ENCODE assay signal across 12 mouse cellular contexts in genomic region chr2:166675588-166676444, GRCm38 (mm10). TPM values are rescaled to one million over a fixed set of nuclear protein-coding genes. Genes with fewer than 3 reads are reported as not detected.
A peak's percentile ranks its signal among the peaks of the same experiment; 100 is the strongest.
DNase-seq lines count a peak whose midpoint lies in the region; ATAC-seq and TF ChIP-seq lines count a peak whose summit lies in the region.
"Had no signal": no experiment of that assay in that cellular context is flagged by ENCODE, and none has a peak within 500 bp of the region (broad histone marks: within the 10 kb centered on the region; RNA-seq: fewer than 3 reads in every experiment).

No protein-coding gene starts in this region.

- H3K36me3 ChIP-seq in thymus, adult 2 months (ENCODE audit: control insufficient read depth, insufficient read depth, low read length): no peaks in the 10 kb centered on the region
- no peaks in the 10 kb centered on the region for H3K36me3 ChIP-seq in forebrain, embryonic 14.5 days (ENCODE audit: control insufficient read depth, insufficient read depth, low read length)
- no peaks in the 10 kb centered on the region for H3K36me3 ChIP-seq in intestine, embryonic 16.5 days (ENCODE audit: control insufficient read depth, insufficient read depth, low read length)
- H3K36me3 ChIP-seq in stomach, embryonic 16.5 days (ENCODE audit: control insufficient read depth, insufficient read depth, low read length): no peaks in the 10 kb centered on the region
- no peaks in the 10 kb centered on the region for H3K36me3 ChIP-seq in kidney, adult 2 months (ENCODE audit: control insufficient read depth, insufficient read depth, low read length)

- H3K9ac ChIP-seq in forebrain, embryonic 14.5 days (ENCODE audit: low read length): no peak overlapping the region
- H3K9ac ChIP-seq in intestine, embryonic 16.5 days (ENCODE audit: low read depth, low read length): peak overlapping the region; percentile 28; the same call in 1 of the 2 replicates
- no peak overlapping the region for H3K9ac ChIP-seq in stomach, embryonic 16.5 days (ENCODE audit: low read length)

- H3K9me3 ChIP-seq in forebrain, embryonic 14.5 days (replicated peaks; ENCODE audit: control insufficient read depth, low read length): no peaks in the 10 kb centered on the region
- no peaks in the 10 kb centered on the region for H3K9me3 ChIP-seq in intestine, embryonic 16.5 days (ENCODE audit: control insufficient read depth, low read length)
- H3K9me3 ChIP-seq in stomach, embryonic 16.5 days (replicated peaks; ENCODE audit: control insufficient read depth, low read length): no peaks in the 10 kb centered on the region

- H3K27ac ChIP-seq in thymus, adult 2 months (ENCODE audit: control insufficient read depth, insufficient read depth, low read length): peak overlapping the region; percentile 6; the same call in 1 of the 2 replicates
- H3K27ac ChIP-seq in forebrain, embryonic 14.5 days (ENCODE audit: low read depth, low read length): peak overlapping the region; percentile 65
- no peak overlapping the region for H3K27ac ChIP-seq in intestine, embryonic 16.5 days (ENCODE audit: low read length)
- H3K27ac ChIP-seq in stomach, embryonic 16.5 days (ENCODE audit: low read length): no peak overlapping the region
- H3K27ac ChIP-seq in kidney, adult 2 months (ENCODE audit: insufficient read depth, low read depth, low read length): no peak overlapping the region

- no peak overlapping the region for H3K4me3 ChIP-seq in thymus, adult 2 months (ENCODE audit: control insufficient read depth, insufficient read depth, low read length)
- H3K4me3 ChIP-seq in forebrain, embryonic 14.5 days (ENCODE audit: low read depth, low read length): no peak overlapping the region
- H3K4me3 ChIP-seq in intestine, embryonic 16.5 days (ENCODE audit: low read length): no peak overlapping the region
- H3K4me3 ChIP-seq in stomach, embryonic 16.5 days (replicated peaks; ENCODE audit: low read length): no peak overlapping the region
- H3K4me3 ChIP-seq in kidney, adult 2 months (ENCODE audit: insufficient read depth, low read depth, low read length): no peak overlapping the region

- TF ChIP-seq POLR2A in thymus, adult 2 months (IDR thresholded peaks at IDR 0.05; ENCODE audit: control insufficient read depth, extremely low read depth, insufficient read depth, low read length, poor library complexity): no peak
- TF ChIP-seq POLR2A in kidney, adult 2 months (IDR thresholded peaks at IDR 0.05; ENCODE audit: low read depth, low read length): no peak

- 71% methylated on average over 14 of the region's 14 CpGs for WGBS in thymus, adult 2 months
- 35% methylated on average over 14 of the region's 14 CpGs for WGBS in forebrain, embryonic 14.5 days
- WGBS in intestine, embryonic 16.5 days: 48% methylated on average over 14 of the region's 14 CpGs
- WGBS in stomach, embryonic 16.5 days: 48% methylated on average over 14 of the region's 14 CpGs
- 69% methylated on average over 14 of the region's 14 CpGs for WGBS in kidney, adult 2 months

- no peak for ATAC-seq in forebrain, embryonic 14.5 days
- ATAC-seq in intestine, embryonic 16.5 days: peak; percentile 66
- peak; percentile 18; the same call in 1 of the 2 replicates for ATAC-seq in stomach, embryonic 16.5 days (ENCODE audit: insufficient read depth, low FRiP score)

- H3K27me3 ChIP-seq in thymus, adult 2 months (ENCODE audit: control insufficient read depth, insufficient read depth, low read length): no peaks in the 10 kb centered on the region
- H3K27me3 ChIP-seq in forebrain, embryonic 14.5 days (replicated peaks; ENCODE audit: control insufficient read depth, insufficient read depth, low read length): no peaks in the 10 kb centered on the region
- no peaks in the 10 kb centered on the region for H3K27me3 ChIP-seq in intestine, embryonic 16.5 days (replicated peaks; ENCODE audit: control insufficient read depth, insufficient read depth, low read length)
- H3K27me3 ChIP-seq in stomach, embryonic 16.5 days (ENCODE audit: control insufficient read depth, insufficient read depth, low read length): no peaks in the 10 kb centered on the region
- H3K27me3 ChIP-seq in kidney, adult 2 months (replicated peaks; ENCODE audit: control insufficient read depth, insufficient read depth, low read length): no peaks in the 10 kb centered on the region

- H3K4me1 ChIP-seq in thymus, adult 2 months (replicated peaks; ENCODE audit: control insufficient read depth, insufficient read depth, low read length): peaks cover 74% of the 10 kb centered on the region
- peaks cover 46% of the 10 kb centered on the region for H3K4me1 ChIP-seq in forebrain, embryonic 14.5 days (ENCODE audit: control insufficient read depth, insufficient read depth, low read length)
- H3K4me1 ChIP-seq in intestine, embryonic 16.5 days (ENCODE audit: control insufficient read depth, insufficient read depth, low read length): peaks cover 31% of the 10 kb centered on the region
- H3K4me1 ChIP-seq in stomach, embryonic 16.5 days (ENCODE audit: control insufficient read depth, insufficient read depth, low read length): peaks cover 28% of the 10 kb centered on the region; the same call in 1 of the 2 replicates
- no peaks in the 10 kb centered on the region for H3K4me1 ChIP-seq in kidney, adult 2 months (ENCODE audit: control insufficient read depth, insufficient read depth, low read length)

- no peak for TF ChIP-seq CTCF in thymus, adult 2 months (IDR thresholded peaks at IDR 0.05; ENCODE audit: borderline replicate concordance, control insufficient read depth, extremely low read depth, insufficient read depth, low read length, poor library complexity)
- no peak for TF ChIP-seq CTCF in kidney, adult 2 months (conservative IDR thresholded peaks at IDR 0.05; ENCODE audit: insufficient read depth, insufficient read length, low read depth, low read length)

- DNase-seq in thymus, adult 2 months: no peak
- no peak for DNase-seq in thymus, postnatal 0 days (ENCODE audit: low spot score)
- DNase-seq in forebrain, embryonic 14.5 days (ENCODE audit: low spot score): no peak
- DNase-seq in urinary bladder, adult 18-20 months (ENCODE audit: low spot score in 2 of 2): no peak
- DNase-seq in left cerebral cortex, adult 8-10 months (ENCODE audit: low spot score in 2 of 2): no peak
- no peak for DNase-seq in kidney, adult 2 months
- DNase-seq: adrenal gland, postnatal 25 days; kidney, adult 9 months; spleen, adult 18-20 months had no signal

- H3K4me2 ChIP-seq in forebrain, embryonic 14.5 days (ENCODE audit: low read length): peak overlapping the region; percentile 24
- H3K4me2 ChIP-seq in intestine, embryonic 16.5 days (ENCODE audit: low read depth, low read length): peak overlapping the region; percentile 16; the same call in 1 of the 2 replicates
- H3K4me2 ChIP-seq in stomach, embryonic 16.5 days (ENCODE audit: low read depth, low read length): no peak overlapping the region
- H3K4me2 ChIP-seq: heart, embryonic 11.5 days had no signal

RNA-seq across cellular contexts. Expression of gene Prex1, which starts 37.8 kb away (rescaled TPM):
- polyA plus RNA-seq in thymus, adult 2 months (2012; rRNA removed): 264 and 297 TPM in 2 replicates
- polyA plus RNA-seq in thymus, postnatal 0 days (2015; fragmentation: Nextera tagmentation; extraction: Ambion mirVana): 41.9 and 49.8 TPM in 2 replicates
- 28.4 and 34.4 TPM in 2 replicates for polyA plus RNA-seq in forebrain, embryonic 14.5 days (2014; fragmentation: Nextera tagmentation; extraction: Ambion mirVana)
- polyA plus RNA-seq in intestine, embryonic 16.5 days (2015; fragmentation: Nextera tagmentation; extraction: Ambion mirVana): 7.9 and 8.0 TPM in 2 replicates
- 10.8 and 11.0 TPM in 2 replicates for polyA plus RNA-seq in stomach, embryonic 16.5 days (2015; fragmentation: Nextera tagmentation; extraction: Ambion mirVana)
- total RNA-seq in left cerebral cortex, adult 8-10 months (2022): 10 to 100 TPM; 91.7 to 98.3 (median 95.8) TPM
- 12.2 and 14.5 TPM in 2 replicates for polyA plus RNA-seq in kidney, adult 2 months (2012; rRNA removed)

Comparison
In these comparisons a context has a peak if more than half of its experiments do, and no peak if none do; other contexts are left out.
1. H3K27ac ChIP-seq: peak in thymus, adult 2 months (single experiment) and forebrain, embryonic 14.5 days (single experiment); none in intestine, embryonic 16.5 days (single experiment), stomach, embryonic 16.5 days (single experiment) and kidney, adult 2 months (single experiment).